Mouse (Mus musculus) midbrain, embryonic 14.5 days (tissue): ENCODE data around the gene Il6ra. TPM values are rescaled to one million over a fixed set of nuclear protein-coding genes. Genes with fewer than 3 reads are reported as not detected.

Experiments
- ATAC-seq: fragments of 200-750 bp; cut with Nextera tagmentation; 2 replicates; pipeline ENCODE4 v1.8.0; 2017; ENCODE audit warnings: moderate number of reproducible peaks, moderate library complexity; ENCODE audit not compliant: low FRiP score, low TSS enrichment
- DNase-seq: peaks from one replicate; pipeline ENCODE4 v3.0.0-alpha.2; 2015
- H3K27ac ChIP-seq: fragments of 300-500 bp; sonication (generic); replicated peaks from 2 replicates; pipeline ENCODE4 v1.5.1; 2014; ENCODE audit warnings: mild to moderate bottlenecking, low read depth, low read length, moderate library complexity
- H3K27me3 ChIP-seq: fragments of 300-500 bp; sonication (generic); 2 replicates; pipeline ENCODE4 v1.6.1; 2014; ENCODE audit warnings: low read length, control low read depth, mixed read lengths; ENCODE audit not compliant: control insufficient read depth, insufficient read depth
- H3K36me3 ChIP-seq: fragments of 300-500 bp; sonication (generic); 2 replicates; pipeline ENCODE4 v1.6.1; 2014; ENCODE audit warnings: low read length, control low read depth; ENCODE audit not compliant: control insufficient read depth, insufficient read depth
- H3K4me1 ChIP-seq: fragments of 300-500 bp; sonication (generic); 2 replicates; pipeline ENCODE4 v1.6.1; 2014; ENCODE audit warnings: mild to moderate bottlenecking, antibody characterized with exemption, low read length, control low read depth; ENCODE audit not compliant: control insufficient read depth, insufficient read depth
- H3K4me2 ChIP-seq: fragments of 300-500 bp; sonication (generic); 2 replicates; pipeline ENCODE4 v1.6.1; 2014; ENCODE audit warnings: mild to moderate bottlenecking, low read length, moderate library complexity
- H3K4me3 ChIP-seq: fragments of 300-500 bp; sonication (generic); replicated peaks from 2 replicates; pipeline ENCODE4 v1.5.1; 2014; ENCODE audit warnings: low read depth, low read length
- H3K9ac ChIP-seq: fragments of 300-500 bp; sonication (generic); replicated peaks from 2 replicates; pipeline ENCODE4 v1.6.1; 2014; ENCODE audit warnings: mild to moderate bottlenecking, low read length, moderate library complexity
- H3K9me3 ChIP-seq: fragments of 300-500 bp; sonication (generic); 2 replicates; pipeline ENCODE4 v1.6.1; 2016; ENCODE audit warnings: low read length, control low read depth, mixed read lengths; ENCODE audit not compliant: control insufficient read depth
- WGBS: fragments of 180-500 bp; shearing (Covaris S2); extraction: QIAGEN DNeasy Blood & Tissue Kit; methylation state at CpG from one replicate; pipeline ENCODE4 v1.1.7; 2014; 5-methylcytosine and 5-hydroxymethylcytosine counted together
- polyA plus RNA-seq: library from polyadenylated mRNA; unstranded; fragments of >200 nt; fragmentation: Nextera tagmentation; extraction: Ambion mirVana; gene quantifications from 2 replicates; pipeline ENCODE4 v1.2.1, GENCODE M21; 2014

Il6ra gene
- polyA plus RNA-seq, 1 experiment from 2014 or later = 0.66 TPM

DNA sequence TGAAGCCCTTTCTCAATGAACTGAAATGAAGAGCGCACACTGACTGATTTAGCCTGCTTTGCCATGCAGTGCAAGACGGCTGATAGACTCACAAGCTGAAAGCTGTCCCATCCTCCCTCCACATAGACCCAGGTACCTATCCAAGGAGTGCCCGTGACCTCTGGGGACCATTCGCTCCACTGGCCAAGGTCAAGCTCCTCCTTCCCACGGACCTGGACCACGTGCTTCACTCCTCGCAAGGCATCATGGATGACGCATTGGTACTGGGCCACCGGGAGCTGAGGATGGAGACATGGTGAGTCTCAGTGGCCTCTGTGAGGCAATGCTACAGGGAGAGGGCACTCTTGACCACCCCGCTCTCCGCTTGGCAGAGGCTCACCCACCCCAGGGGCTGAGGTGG lies 27.2 kb downstream of the Il6ra start:
- no peak for DNase-seq
- H3K4me1 ChIP-seq = no peaks in the 10 kb centered on the region
- ATAC-seq = no peak
- no peak overlapping the region for H3K4me3 ChIP-seq
- H3K36me3 ChIP-seq = no peaks in the 10 kb centered on the region
- H3K27me3 ChIP-seq = no peaks in the 10 kb centered on the region
- no peak overlapping the region for H3K9ac ChIP-seq
- H3K4me2 ChIP-seq = no peak overlapping the region
- no peaks in the 10 kb centered on the region for H3K9me3 ChIP-seq
- H3K27ac ChIP-seq = no peak overlapping the region
- 93% methylated on average over 11 of the region's 11 CpGs for WGBS

GRCm38 (mm10) chr3:89883582-89884041 lies 29.4 kb downstream of the Il6ra start:
- Histone ChIP-seq H3K9ac (no peak overlapping the region), H3K9me3 (no peaks in the 10 kb centered on the region), H3K27me3 (no peaks in the 10 kb centered on the region; the same call in 1 of the 2 replicates), H3K36me3 (no peaks in the 10 kb centered on the region), H3K27ac (no peak overlapping the region), H3K4me2 (no peak overlapping the region), H3K4me1 (no peaks in the 10 kb centered on the region), H3K4me3 (no peak overlapping the region)
- 88% methylated on average over 4 of the region's 4 CpGs for WGBS
- ATAC-seq (no peak), DNase-seq (no peak)

DNA sequence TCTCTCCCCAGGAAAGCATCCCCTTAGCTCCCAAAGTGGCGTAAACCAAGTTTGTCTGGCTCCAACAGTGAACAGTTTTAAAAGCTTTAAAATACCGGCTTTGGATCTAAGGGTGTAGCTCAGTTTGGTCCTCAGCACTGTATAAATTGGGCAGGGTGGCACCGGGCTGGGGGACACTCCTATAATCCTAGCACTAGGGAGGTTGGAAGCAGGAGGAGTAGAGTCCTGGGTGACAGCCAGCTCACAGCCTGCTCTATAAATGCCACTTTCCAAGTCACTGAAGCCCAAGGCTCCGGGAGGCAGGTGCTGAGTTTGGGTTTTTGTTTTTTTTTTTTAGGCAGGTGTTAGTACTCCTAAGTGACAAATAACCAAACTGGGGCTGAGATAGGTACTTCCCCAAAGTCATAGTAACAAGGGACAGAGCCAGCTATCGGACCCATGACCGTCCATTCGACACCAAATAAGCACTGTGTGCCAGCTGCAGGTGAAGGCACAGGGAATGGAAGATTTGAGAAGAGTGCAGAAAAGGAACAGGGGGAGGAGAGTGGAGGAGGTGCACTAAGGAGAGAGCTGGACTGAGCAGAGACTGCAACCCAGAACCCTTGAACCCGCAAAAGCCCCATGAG lies 30.3 kb downstream of the Il6ra start:
- WGBS = 77% methylated on average over 8 of the region's 8 CpGs
- no peaks in the 10 kb centered on the region; the same call in 1 of the 2 replicates for H3K27me3 ChIP-seq
- H3K4me2 ChIP-seq = no peak overlapping the region
- H3K36me3 ChIP-seq = no peaks in the 10 kb centered on the region
- no peak for ATAC-seq
- no peak overlapping the region for H3K4me3 ChIP-seq
- no peak overlapping the region for H3K9ac ChIP-seq
- H3K27ac ChIP-seq = no peak overlapping the region
- DNase-seq = no peak
- H3K9me3 ChIP-seq = no peaks in the 10 kb centered on the region
- H3K4me1 ChIP-seq = no peaks in the 10 kb centered on the region

DNA sequence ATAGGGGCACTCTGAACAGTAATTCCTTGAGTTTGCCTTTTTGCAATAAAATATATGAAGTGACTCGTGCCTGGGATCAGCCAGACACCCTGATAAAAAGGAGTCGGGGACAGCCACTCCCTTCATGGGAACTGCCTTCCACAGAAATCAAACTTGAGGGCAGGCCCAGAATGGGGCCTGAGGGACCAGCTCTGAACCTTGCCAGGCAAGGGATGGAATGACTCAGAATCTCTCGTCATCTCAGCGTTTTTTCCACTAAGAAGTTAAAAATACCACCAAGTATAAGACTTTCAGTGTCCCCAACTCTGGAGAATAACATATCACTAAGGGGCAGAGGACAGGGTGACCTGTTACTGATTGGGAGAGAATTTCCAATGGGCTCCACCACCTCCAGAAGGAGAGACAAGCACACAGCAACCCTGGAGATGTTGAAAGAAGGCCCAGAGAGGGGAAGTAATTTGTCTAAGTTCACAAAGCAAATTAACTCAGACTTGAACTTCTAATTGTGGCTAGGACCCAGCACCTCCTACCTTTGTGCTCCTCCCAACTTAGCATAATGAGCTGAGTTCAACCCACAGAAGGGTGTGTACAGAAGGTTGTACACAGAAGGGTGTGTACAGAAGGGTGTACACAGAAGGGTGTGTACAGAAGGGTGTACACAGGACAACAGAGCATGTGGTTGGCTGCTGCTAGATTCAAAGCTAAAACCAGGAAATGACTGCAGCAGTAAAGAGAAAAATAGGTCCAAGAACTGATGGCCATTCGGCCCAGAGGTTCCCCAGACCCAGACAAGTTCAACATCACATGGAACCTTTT lies 32.8 kb downstream of the Il6ra start:
- no peak overlapping the region for H3K27ac ChIP-seq
- WGBS = 77% methylated on average over 5 of the region's 5 CpGs

GRCm38 (mm10) chr3:89879326-89879725 lies 33.7 kb downstream of the Il6ra start:
- Histone ChIP-seq H3K4me1 (no peaks in the 10 kb centered on the region), H3K27me3 (peaks cover 3% of the 10 kb centered on the region; the same call in 1 of the 2 replicates), H3K9ac (no peak overlapping the region), H3K4me3 (no peak overlapping the region), H3K9me3 (no peaks in the 10 kb centered on the region), H3K36me3 (no peaks in the 10 kb centered on the region), H3K4me2 (no peak overlapping the region), H3K27ac (no peak overlapping the region)
- DNase-seq (no peak), ATAC-seq (no peak)
- WGBS = 65% methylated on average over 3 of the region's 3 CpGs

More for the DNA sequence above, 32.8 kb downstream of the Il6ra start:
- no peaks in the 10 kb centered on the region for H3K36me3 ChIP-seq
- ATAC-seq = no peak
- no peak overlapping the region for H3K9ac ChIP-seq
- DNase-seq = no peak
- H3K4me1 ChIP-seq = no peaks in the 10 kb centered on the region
- H3K4me2 ChIP-seq = no peak overlapping the region
- H3K4me3 ChIP-seq = no peak overlapping the region
- no peaks in the 10 kb centered on the region for H3K9me3 ChIP-seq
- no peaks in the 10 kb centered on the region; the same call in 1 of the 2 replicates for H3K27me3 ChIP-seq

- 6% methylated on average over 3 of the region's 3 CpGs for WGBS
Observed at GRCm38 (mm10) chr3:89878456-89878855, 34.5 kb downstream of the Il6ra start.

DNA sequence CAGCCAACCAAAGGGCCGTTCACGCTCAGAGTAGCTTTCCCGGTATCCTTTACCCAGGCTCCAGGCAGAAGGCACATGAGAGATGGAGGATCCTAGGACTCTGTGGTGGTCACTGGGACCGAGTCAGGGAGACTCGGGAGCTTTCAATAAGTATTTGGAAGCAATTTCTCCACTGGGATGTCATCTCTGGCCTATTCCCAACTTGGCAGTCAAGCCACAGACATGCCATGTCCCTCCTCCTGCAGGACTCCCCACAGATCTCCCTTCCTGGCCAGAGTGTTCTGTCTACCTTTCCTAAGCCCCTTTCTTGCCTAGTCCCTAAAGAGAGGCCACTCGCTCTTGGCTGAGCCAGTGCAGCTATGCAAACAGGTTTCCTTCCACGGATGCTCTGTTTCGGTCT lies 35.9 kb downstream of the Il6ra start:
- WGBS = 68% methylated on average over 8 of the region's 8 CpGs
- H3K9ac ChIP-seq = no peak overlapping the region
- H3K27me3 ChIP-seq = peaks cover 3% of the 10 kb centered on the region; the same call in 1 of the 2 replicates
- no peak overlapping the region for H3K27ac ChIP-seq
- H3K4me1 ChIP-seq = no peaks in the 10 kb centered on the region
- DNase-seq (no peak), ATAC-seq (no peak)
- H3K4me3 ChIP-seq = no peak overlapping the region
- no peaks in the 10 kb centered on the region for H3K9me3 ChIP-seq
- no peak overlapping the region for H3K4me2 ChIP-seq
- no peaks in the 10 kb centered on the region for H3K36me3 ChIP-seq

More at GRCm38 (mm10) chr3:89878456-89878855, 34.5 kb downstream of the Il6ra start:
- DNase-seq = peak; percentile 17
- Histone ChIP-seq H3K27me3 (peaks cover 3% of the 10 kb centered on the region; the same call in 1 of the 2 replicates), H3K4me2 (no peak overlapping the region), H3K9ac (no peak overlapping the region), H3K27ac (no peak overlapping the region), H3K36me3 (no peaks in the 10 kb centered on the region), H3K4me1 (no peaks in the 10 kb centered on the region), H3K9me3 (no peaks in the 10 kb centered on the region), H3K4me3 (no peak overlapping the region)
- no peak for ATAC-seq

GRCm38 (mm10) chr3:89876469-89876868 lies 36.5 kb downstream of the Il6ra start:
- Histone ChIP-seq H3K27me3 (peaks cover 3% of the 10 kb centered on the region; the same call in 1 of the 2 replicates), H3K4me2 (no peak overlapping the region), H3K4me1 (no peaks in the 10 kb centered on the region), H3K36me3 (no peaks in the 10 kb centered on the region), H3K9ac (no peak overlapping the region), H3K4me3 (no peak overlapping the region), H3K9me3 (no peaks in the 10 kb centered on the region), H3K27ac (no peak overlapping the region)
- DNase-seq (no peak), ATAC-seq (no peak)
- 74% methylated on average over 4 of the region's 4 CpGs for WGBS
